Mouse (Mus musculus) cortical plate, adult 2 months (tissue): ENCODE data around the gene Nodal.

Experiments
- CTCF ChIP-seq: fragments of 200-500 bp; IDR thresholded peaks from 2 replicates; pipeline ENCODE4 v1.5.1; 2011; ENCODE audit warnings: mild to moderate bottlenecking, control low read depth, low read length; ENCODE audit not compliant: insufficient read depth; ENCODE audit errors: extremely low read depth
- POLR2A ChIP-seq: fragments of 200-500 bp; IDR thresholded peaks from 2 replicates; pipeline ENCODE4 v1.6.1; 2011; ENCODE audit warnings: mild to moderate bottlenecking, low read length, control low read depth; ENCODE audit not compliant: insufficient read depth; ENCODE audit errors: extremely low read depth

DNA sequence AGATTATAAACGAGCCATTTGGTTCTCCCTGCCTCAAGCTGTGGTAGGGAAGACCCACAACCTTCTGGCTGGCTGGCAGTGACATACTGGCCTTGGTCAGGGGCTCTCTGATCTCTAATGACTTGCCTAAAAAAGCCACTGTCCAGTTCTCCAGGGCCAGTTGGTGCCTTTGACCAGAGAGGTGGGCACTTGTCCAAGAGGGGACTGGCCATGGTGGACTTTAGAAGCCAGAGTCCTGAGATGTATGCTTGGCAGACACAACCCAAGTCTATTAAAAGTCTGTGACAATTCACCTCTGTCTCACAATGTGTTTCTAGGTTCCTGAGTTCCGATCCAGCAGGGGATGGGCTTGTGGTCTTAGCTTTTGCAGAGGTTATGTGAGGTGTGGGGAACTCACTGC lies 7.3 kb downstream of the Nodal start:
- TF ChIP-seq POLR2A (no peak), CTCF (no peak)
